Mouse (Mus musculus) liver, embryonic 16.5 days (tissue): Measurements from ENCODE around the gene Nudt14. TPM values are rescaled to one million over a fixed set of nuclear protein-coding genes. Genes with fewer than 3 reads are reported as not detected.

Experiments
- ATAC-seq: fragments of 200-750 bp; cut with Nextera tagmentation; 2 replicates; pipeline ENCODE4 v1.8.0; 2017; ENCODE audit warnings: low read depth, mild to moderate bottlenecking, moderate number of reproducible peaks, moderate library complexity
- H3K27ac ChIP-seq: fragments of 300-500 bp; sonication (generic); 2 replicates; pipeline ENCODE4 v1.5.1; 2014; ENCODE audit warnings: mild to moderate bottlenecking, low read length
- H3K27me3 ChIP-seq: fragments of 300-500 bp; sonication (generic); 2 replicates; pipeline ENCODE4 v1.6.1; 2014; ENCODE audit warnings: low read depth, low read length, mixed read lengths; ENCODE audit not compliant: control insufficient read depth, insufficient read depth
- H3K36me3 ChIP-seq: fragments of 300-500 bp; sonication (generic); 2 replicates; pipeline ENCODE4 v1.6.1; 2014; ENCODE audit warnings: mild to moderate bottlenecking; ENCODE audit not compliant: control insufficient read depth, insufficient read depth
- H3K4me1 ChIP-seq: fragments of 300-500 bp; sonication (generic); 2 replicates; pipeline ENCODE4 v1.6.1; 2014; ENCODE audit warnings: low read depth, low read length, mixed read lengths; ENCODE audit not compliant: control insufficient read depth
- H3K4me2 ChIP-seq: fragments of 300-500 bp; sonication (generic); 2 replicates; pipeline ENCODE4 v1.6.1; 2014; ENCODE audit warnings: low read depth, low read length, mixed read lengths
- H3K4me3 ChIP-seq: fragments of 300-500 bp; sonication (generic); 2 replicates; pipeline ENCODE4 v1.5.1; 2014; ENCODE audit warnings: low read depth, mild to moderate bottlenecking, low read length
- H3K9ac ChIP-seq: fragments of 300-500 bp; sonication (generic); 2 replicates; pipeline ENCODE4 v1.6.1; 2014; ENCODE audit warnings: low read depth, low read length
- H3K9me3 ChIP-seq: fragments of 300-500 bp; sonication (generic); replicated peaks from 2 replicates; pipeline ENCODE4 v1.6.1; 2016; ENCODE audit warnings: low read length; ENCODE audit not compliant: control insufficient read depth
- WGBS: fragments of 180-500 bp; shearing (Covaris S2); extraction: QIAGEN DNeasy Blood & Tissue Kit; methylation state at CpG from one replicate; pipeline ENCODE4 v1.1.7; 2014; ENCODE audit not compliant: insufficient replicate concordance; 5-methylcytosine and 5-hydroxymethylcytosine counted together
- polyA plus RNA-seq: library from polyadenylated mRNA; unstranded; fragments of >200 nt; fragmentation: Nextera tagmentation; extraction: Ambion mirVana; gene quantifications from 2 replicates; pipeline ENCODE4 v1.2.1, GENCODE M21; 2015

Gene Nudt14
- 12.1 and 13.3 TPM in 2 replicates for polyA plus RNA-seq

DNA sequence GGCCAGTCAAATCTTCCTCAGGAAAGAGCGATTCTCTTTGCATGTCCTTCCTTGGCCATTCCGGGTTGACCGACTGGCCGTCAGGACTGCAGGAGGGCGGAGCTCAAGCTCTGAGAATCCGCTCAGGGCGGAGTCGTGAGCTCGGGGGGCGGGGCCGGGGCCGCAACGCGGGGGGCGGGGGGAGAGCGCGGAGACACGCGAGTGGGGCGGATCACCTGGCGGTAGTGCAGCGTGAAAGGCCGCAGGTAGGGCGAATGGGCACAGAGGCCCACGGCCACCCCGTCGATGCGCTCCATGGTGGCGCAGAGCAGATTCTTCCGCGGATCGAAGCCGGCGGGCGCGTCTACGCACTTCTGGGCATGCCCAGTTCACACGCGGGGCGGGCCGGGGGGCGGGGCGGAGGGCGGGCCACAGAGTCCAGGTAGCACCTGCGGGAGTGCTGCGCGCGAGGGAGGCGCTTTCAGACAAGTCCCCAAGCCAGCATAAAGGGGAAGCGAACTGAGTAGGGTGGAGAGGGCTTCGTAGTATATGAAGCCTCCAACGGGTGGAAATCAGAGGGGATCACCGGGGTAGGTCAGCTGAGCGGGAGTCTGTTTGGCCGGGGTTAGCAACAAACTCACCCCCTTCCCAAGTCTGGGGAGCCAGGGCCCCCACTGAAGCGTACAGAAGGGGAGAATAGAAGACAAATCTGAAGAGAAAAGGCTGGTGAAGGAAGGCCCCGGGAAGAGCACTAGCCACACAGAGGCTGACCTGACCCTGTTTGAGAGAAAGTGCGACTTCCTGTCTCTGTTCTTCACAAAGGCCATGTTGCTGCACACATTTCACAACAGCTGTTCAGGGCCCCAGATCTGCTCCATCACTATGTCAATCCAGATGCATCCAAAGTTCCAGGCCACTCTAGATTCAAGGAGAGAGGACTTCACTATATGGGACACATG is at the start of gene Nudt14:
Gene Nudt14, minus strand, starts transcription at position 349 of the 938 bp plus-strand sequence.
- H3K4me3 ChIP-seq = peak within 1 kb of the TSS; percentile 73
- peaks cover 4% of the 10 kb centered on the region for H3K27me3 ChIP-seq
- peaks cover 9% of the 10 kb centered on the region for H3K4me1 ChIP-seq
- peak within 1 kb of the TSS; percentile 80 for H3K4me2 ChIP-seq
- no peaks in the 10 kb centered on the region for H3K9me3 ChIP-seq
- WGBS = 1% methylated on average over 57 of the region's 58 CpGs
- no peaks in the 10 kb centered on the region for H3K36me3 ChIP-seq
- H3K27ac ChIP-seq = peak within 1 kb of the TSS; percentile 51
- peak; percentile 90 for ATAC-seq
- H3K9ac ChIP-seq = peak within 1 kb of the TSS; percentile 75

DNA sequence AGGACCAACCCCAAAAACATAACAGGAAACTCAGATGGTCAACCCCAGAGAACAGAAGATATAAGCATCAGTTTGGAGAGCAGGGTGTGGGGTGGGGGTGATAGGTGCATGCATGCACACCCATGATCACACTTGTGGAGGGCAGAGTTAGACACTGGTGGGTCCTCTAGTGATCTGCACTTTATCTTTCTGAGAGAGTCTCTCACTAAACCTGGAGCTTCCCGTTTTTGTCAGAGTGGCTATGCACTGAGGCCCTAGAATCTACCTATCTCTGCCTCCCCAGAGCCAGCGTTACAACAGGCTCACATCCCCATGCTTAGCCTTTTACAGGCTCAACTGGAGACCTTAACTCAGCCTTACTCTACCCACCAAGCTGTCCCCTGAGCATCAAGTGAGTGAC is 49.5 kb upstream of the Nudt14 start:
- Histone ChIP-seq H3K27me3 (no peaks in the 10 kb centered on the region), H3K27ac (no peak overlapping the region), H3K4me3 (no peak overlapping the region), H3K36me3 (peaks cover 24% of the 10 kb centered on the region), H3K9ac (no peak overlapping the region), H3K4me2 (no peak overlapping the region), H3K9me3 (no peaks in the 10 kb centered on the region), H3K4me1 (peaks cover 6% of the 10 kb centered on the region)
- no peak for ATAC-seq
- WGBS = 18% methylated on average over 2 of the region's 2 CpGs

DNA sequence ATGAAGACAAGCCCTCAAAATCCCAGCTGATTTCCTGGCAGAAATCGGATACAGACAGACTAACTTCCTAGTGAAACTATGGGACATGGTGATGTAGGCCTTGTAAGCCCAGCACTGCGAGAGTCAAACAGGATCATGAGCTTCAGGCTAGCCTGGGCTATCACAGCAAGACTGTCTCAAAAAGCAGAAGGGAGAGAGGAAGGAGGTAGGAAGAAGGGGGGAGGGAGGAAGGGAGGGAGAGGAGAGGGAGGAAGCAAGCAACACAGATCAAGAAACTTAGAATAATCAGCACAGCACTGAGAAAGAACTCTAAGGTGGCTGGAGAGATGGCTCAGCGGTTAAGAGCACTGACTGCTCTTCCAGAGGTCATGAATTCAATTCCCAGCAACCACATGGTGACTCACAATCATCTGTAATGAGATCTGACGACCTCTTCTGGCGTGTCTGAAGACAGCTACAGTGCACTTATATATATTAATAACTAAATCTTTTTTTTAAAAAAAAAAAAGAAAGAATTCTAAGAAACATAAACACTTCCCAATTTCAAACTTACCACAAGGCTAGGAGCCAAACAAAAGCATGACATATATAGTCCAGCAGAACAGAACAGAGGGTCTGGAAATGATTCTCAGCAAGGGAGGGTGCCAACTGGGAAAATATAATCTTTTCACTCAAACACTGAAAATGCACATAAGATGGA is 48.9 kb upstream of the Nudt14 start:
- Histone ChIP-seq H3K4me2 (no peak overlapping the region), H3K9me3 (no peaks in the 10 kb centered on the region), H3K27me3 (no peaks in the 10 kb centered on the region), H3K4me1 (peaks cover 6% of the 10 kb centered on the region), H3K27ac (no peak overlapping the region), H3K4me3 (no peak overlapping the region), H3K9ac (no peak overlapping the region), H3K36me3 (peaks cover 28% of the 10 kb centered on the region)
- no peak for ATAC-seq
- WGBS = 67% methylated on average over 5 of the region's 5 CpGs

DNA sequence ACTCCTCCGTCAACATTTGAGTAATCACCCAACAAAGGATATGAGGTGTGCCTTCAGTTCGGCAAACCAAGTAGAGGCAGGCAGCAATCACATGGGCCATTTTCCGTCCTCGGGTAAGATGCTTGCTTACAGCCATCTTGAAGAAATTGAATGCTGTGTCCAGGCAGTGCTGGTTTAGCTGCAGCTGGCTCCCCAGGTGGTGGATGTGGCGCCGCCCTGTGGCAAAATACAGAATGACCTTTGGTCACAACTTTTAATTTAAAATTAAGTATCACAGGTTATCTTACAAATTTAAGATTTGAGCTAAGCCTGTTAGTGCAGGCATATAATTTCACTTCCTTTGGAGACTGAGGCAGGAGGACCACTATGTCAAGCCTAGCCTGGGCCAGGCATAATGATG is 46.0 kb upstream of the Nudt14 start:
- Histone ChIP-seq H3K4me2 (no peak overlapping the region), H3K4me1 (peaks cover 2% of the 10 kb centered on the region), H3K27me3 (no peaks in the 10 kb centered on the region), H3K4me3 (no peak overlapping the region), H3K9ac (no peak overlapping the region), H3K27ac (no peak overlapping the region), H3K9me3 (no peaks in the 10 kb centered on the region), H3K36me3 (peaks cover 34% of the 10 kb centered on the region)
- WGBS = 68% methylated on average over 6 of the region's 6 CpGs
- no peak for ATAC-seq

DNA sequence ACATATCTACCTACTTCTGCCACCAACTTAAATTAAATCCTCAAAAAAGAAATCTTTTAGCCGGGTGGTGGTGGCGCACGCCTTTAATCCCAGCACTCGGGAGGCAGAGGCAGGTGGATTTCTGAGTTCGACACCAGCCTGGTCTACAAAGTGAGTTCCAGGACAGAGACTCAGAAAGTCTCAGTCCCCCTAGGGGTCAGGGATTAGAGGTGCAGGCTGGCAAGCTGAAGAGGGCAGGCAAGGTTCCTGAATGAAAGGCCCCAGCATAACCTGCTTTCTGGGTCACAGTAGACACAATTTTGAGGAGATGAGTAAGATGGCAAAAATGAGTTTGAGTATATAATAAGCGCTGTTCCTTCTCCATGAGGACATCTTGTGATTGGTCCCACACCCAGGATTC is 43.4 kb upstream of the Nudt14 start:
- Histone ChIP-seq H3K9me3 (no peaks in the 10 kb centered on the region), H3K27ac (no peak overlapping the region), H3K4me2 (no peak overlapping the region), H3K27me3 (no peaks in the 10 kb centered on the region), H3K9ac (no peak overlapping the region), H3K4me1 (no peaks in the 10 kb centered on the region), H3K4me3 (no peak overlapping the region), H3K36me3 (peaks cover 28% of the 10 kb centered on the region)
- no peak for ATAC-seq
- 84% methylated on average over 6 of the region's 6 CpGs for WGBS

DNA sequence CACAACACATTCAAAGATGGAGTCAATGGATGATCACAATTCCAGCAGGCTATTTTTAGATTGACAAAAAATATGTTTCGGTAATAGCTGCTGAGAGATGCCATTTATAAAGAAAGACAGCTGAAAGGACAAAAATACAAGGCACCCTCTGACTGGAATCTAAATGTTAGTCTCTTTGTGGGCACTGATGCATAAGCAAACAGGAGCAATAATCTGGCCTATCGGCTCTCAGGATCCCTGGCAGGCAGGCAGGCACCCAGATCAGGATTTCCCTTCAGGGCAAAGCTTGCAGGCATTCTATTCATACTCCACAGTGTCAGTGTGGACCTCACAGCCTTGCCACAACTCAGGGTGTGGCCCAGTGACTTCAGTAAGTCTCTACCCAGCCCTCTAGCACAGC is 40.1 kb upstream of the Nudt14 start:
- no peak for ATAC-seq
- Histone ChIP-seq H3K4me3 (no peak overlapping the region), H3K36me3 (peaks cover 26% of the 10 kb centered on the region), H3K9ac (no peak overlapping the region), H3K27me3 (no peaks in the 10 kb centered on the region), H3K27ac (no peak overlapping the region), H3K9me3 (no peaks in the 10 kb centered on the region), H3K4me1 (peaks cover 4% of the 10 kb centered on the region), H3K4me2 (no peak overlapping the region)
- WGBS = 87% methylated on average over 2 of the region's 2 CpGs

DNA sequence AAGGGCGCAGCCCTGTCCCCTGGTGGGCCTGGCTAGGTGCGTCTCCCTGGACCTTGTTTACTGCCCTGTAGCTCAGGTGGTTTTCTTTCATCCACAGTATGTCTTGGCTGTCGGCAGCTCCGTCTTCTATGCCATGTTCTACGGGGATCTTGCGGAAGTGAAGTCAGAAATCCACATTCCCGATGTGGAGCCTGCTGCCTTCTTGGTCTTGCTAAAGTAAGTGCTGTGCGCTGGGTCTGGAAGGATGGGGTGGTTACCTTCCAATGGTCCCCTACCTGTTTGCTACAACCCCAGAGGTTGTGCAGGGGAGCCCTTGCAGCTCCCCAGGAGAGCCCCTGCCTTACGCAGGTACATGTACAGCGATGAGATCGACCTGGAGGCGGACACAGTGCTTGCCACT is 35.2 kb upstream of the Nudt14 start:
- no peak overlapping the region for H3K27ac ChIP-seq
- H3K4me2 ChIP-seq = peak overlapping the region; percentile 80
- peak overlapping the region; percentile 73 for H3K4me3 ChIP-seq
- H3K27me3 ChIP-seq = no peaks in the 10 kb centered on the region
- peaks cover 13% of the 10 kb centered on the region for H3K4me1 ChIP-seq
- peaks cover 15% of the 10 kb centered on the region for H3K36me3 ChIP-seq
- H3K9me3 ChIP-seq = no peaks in the 10 kb centered on the region
- H3K9ac ChIP-seq = peak overlapping the region; percentile 71
- WGBS = 59% methylated on average over 12 of the region's 12 CpGs
- ATAC-seq = no peak

DNA sequence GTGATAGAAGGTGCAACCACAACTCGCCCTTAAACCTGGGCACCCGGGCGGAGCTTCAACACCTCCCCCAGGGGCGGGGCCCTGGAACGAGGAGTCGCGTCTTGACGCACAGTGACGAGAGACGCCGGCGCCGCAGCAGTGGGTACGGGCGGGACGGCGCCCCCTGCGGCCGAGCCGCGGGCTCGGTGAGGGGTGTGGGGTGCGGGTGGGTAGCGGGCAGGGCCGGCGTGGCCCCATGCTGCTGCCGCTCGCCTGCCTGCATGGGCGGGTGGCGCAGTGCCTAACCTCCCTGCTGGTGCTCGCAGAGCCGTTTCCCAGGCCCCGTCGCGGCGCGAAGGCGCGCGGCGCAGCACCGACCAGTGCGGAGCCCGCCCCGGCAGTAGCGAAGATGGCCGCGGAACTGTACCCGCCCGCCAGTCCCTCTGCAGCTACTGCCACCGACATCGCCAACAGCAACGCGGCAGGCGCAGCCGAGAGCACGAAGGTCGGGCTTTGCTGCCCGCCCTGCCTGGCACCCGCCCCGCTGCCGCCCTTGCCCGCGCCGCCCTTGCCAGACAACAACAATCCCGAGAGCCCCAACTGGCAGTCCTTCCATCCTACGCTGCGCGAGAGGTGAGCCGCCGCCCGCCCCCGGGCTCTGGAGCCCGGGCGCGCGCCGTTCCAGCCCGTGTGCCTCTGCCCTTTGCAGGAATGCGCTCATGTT is 34.6 kb upstream of the Nudt14 start, which contains the start of gene Btbd6:
Gene Btbd6, plus strand, starts transcription at position 112 of the 703 bp plus-strand sequence.
- no peaks in the 10 kb centered on the region for H3K27me3 ChIP-seq
- peak within 1 kb of the TSS; percentile 71 for H3K9ac ChIP-seq
- peak; percentile 90 for ATAC-seq
- peaks cover 17% of the 10 kb centered on the region for H3K36me3 ChIP-seq
- H3K9me3 ChIP-seq = no peaks in the 10 kb centered on the region
- H3K27ac ChIP-seq = peak within 1 kb of the TSS; percentile 60
- peaks cover 13% of the 10 kb centered on the region for H3K4me1 ChIP-seq
- peak within 1 kb of the TSS; percentile 73 for H3K4me3 ChIP-seq
- H3K4me2 ChIP-seq = peak within 1 kb of the TSS; percentile 80
- under 1% methylated on average over 64 of the region's 80 CpGs for whole genome bisulfite sequencing
